Mouse (Mus musculus) spleen, adult 2 months (tissue): ENCODE data around the gene Glt1d1.

ENCODE experiments used
- CTCF ChIP-seq: fragments of 200-500 bp; IDR thresholded peaks from 2 replicates; pipeline ENCODE4 v1.5.1; 2011; ENCODE audit warnings: mild to moderate bottlenecking, inconsistent platforms; ENCODE audit not compliant: insufficient read depth, insufficient read length, insufficient replicate concordance; ENCODE audit errors: extremely low read depth
- POLR2A ChIP-seq: fragments of 200-500 bp; IDR thresholded peaks from 2 replicates; pipeline ENCODE4 v1.6.1; 2011; ENCODE audit warnings: low read depth, low read length, inconsistent platforms

- TF ChIP-seq CTCF, result no peak
- no peak for TF ChIP-seq POLR2A
Observed at GRCm38 (mm10) chr5:127639067-127639605, 7.1 kb downstream of the Glt1d1 start.
